Comparison of ENCODE assay signal across 11 mouse cellular contexts in the genomic region with DNA sequence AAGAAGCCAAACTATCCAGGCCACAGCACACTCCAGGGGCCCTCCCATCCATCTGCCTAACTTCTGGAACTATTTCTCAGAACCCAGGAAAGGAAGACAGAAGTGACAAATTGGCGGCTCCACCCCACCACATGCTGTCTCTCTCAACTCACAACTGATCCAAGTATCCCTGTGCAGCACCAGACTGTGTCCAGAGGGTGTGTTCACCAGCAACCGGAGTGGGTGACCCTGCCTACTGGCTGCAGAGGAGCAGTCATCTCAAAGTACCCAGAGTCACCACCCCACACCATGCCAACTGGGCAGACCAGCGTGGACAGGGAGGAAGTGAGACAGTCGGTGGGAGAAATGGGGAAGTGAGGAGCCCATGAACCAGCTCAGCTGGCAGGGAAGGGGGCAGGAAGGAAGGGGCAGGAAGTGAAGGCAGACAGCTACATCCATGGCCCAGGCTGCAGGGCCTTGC. TPM values are rescaled to one million over a fixed set of nuclear protein-coding genes. Genes with fewer than 3 reads are reported as not detected.
DNase-seq lines count a peak whose midpoint lies in the region; ATAC-seq and TF ChIP-seq lines count a peak whose summit lies in the region.
"Had no signal": no experiment of that assay in that cellular context is flagged by ENCODE, and none has a peak within 500 bp of the region (broad histone marks: within the 10 kb centered on the region; RNA-seq: fewer than 3 reads in every experiment).

No protein-coding gene starts in this region.

- WGBS in neural tube, embryonic 13.5 days: 65% methylated on average over 4 of the region's 4 CpGs
- 50% methylated on average over 4 of the region's 4 CpGs for WGBS in forebrain, postnatal 0 days
- 86% methylated on average over 4 of the region's 4 CpGs for WGBS in midbrain, embryonic 13.5 days

- no peak overlapping the region for H3K4me2 ChIP-seq in neural tube, embryonic 13.5 days
- no peak overlapping the region for H3K4me2 ChIP-seq in forebrain, postnatal 0 days (ENCODE audit: low read depth)
- H3K4me2 ChIP-seq in midbrain, embryonic 13.5 days (replicated peaks): no peak overlapping the region
- H3K4me2 ChIP-seq: limb, embryonic 12.5 days; stomach, embryonic 15.5 days had no signal

- H3K36me3 ChIP-seq in neural tube, embryonic 13.5 days: peaks cover 23% of the 10 kb centered on the region
- peaks cover 18% of the 10 kb centered on the region; the same call in 1 of the 2 replicates for H3K36me3 ChIP-seq in forebrain, postnatal 0 days (ENCODE audit: insufficient read depth)
- H3K36me3 ChIP-seq in midbrain, embryonic 13.5 days: peaks cover 30% of the 10 kb centered on the region

- H3K27ac ChIP-seq in gastrocnemius, adult 2 months: peak overlapping the region; percentile 84
- H3K27ac ChIP-seq in neural tube, embryonic 13.5 days (replicated peaks): 0 out of 2 replicates have a peak overlapping the region, but pooled peaks have one; percentile 28
- H3K27ac ChIP-seq in forebrain, postnatal 0 days (ENCODE audit: low read depth, low read length): peak overlapping the region; percentile 45; the same call in 1 of the 2 replicates
- no peak overlapping the region for H3K27ac ChIP-seq in midbrain, embryonic 13.5 days
- H3K27ac ChIP-seq: limb, embryonic 12.5 days; stomach, embryonic 15.5 days had no signal

- H3K9ac ChIP-seq in neural tube, embryonic 13.5 days: no peak overlapping the region
- no peak overlapping the region for H3K9ac ChIP-seq in forebrain, postnatal 0 days
- no peak overlapping the region for H3K9ac ChIP-seq in midbrain, embryonic 13.5 days (replicated peaks)
- H3K9ac ChIP-seq: limb, embryonic 12.5 days; stomach, embryonic 15.5 days had no signal

- H3K4me3 ChIP-seq in gastrocnemius, adult 2 months: no peak overlapping the region
- H3K4me3 ChIP-seq in neural tube, embryonic 13.5 days: no peak overlapping the region
- H3K4me3 ChIP-seq in forebrain, postnatal 0 days (ENCODE audit: low read depth, low read length): no peak overlapping the region
- no peak overlapping the region for H3K4me3 ChIP-seq in midbrain, embryonic 13.5 days (replicated peaks)
- H3K4me3 ChIP-seq: limb, embryonic 12.5 days; stomach, embryonic 15.5 days had no signal

- intact Hi-C loops in gastrocnemius, adult 2 months (cut with DNase I): no loop called here

- H3K9me3 ChIP-seq in neural tube, embryonic 13.5 days: no peaks in the 10 kb centered on the region
- H3K9me3 ChIP-seq in forebrain, postnatal 0 days (ENCODE audit: low read length): no peaks in the 10 kb centered on the region
- no peaks in the 10 kb centered on the region for H3K9me3 ChIP-seq in midbrain, embryonic 13.5 days
- H3K9me3 ChIP-seq: limb, embryonic 12.5 days; stomach, embryonic 15.5 days had no signal

- no peak for TF ChIP-seq CTCF in gastrocnemius, adult 2 months (IDR thresholded peaks at IDR 0.05)
- no peak for TF ChIP-seq CTCF in forebrain, postnatal 0 days (IDR thresholded peaks at IDR 0.05; ENCODE audit: low read depth)

- H3K27me3 ChIP-seq in neural tube, embryonic 13.5 days: no peaks in the 10 kb centered on the region
- H3K27me3 ChIP-seq in forebrain, postnatal 0 days (ENCODE audit: insufficient read depth, low read length): no peaks in the 10 kb centered on the region
- H3K27me3 ChIP-seq in midbrain, embryonic 13.5 days: no peaks in the 10 kb centered on the region
- H3K27me3 ChIP-seq: limb, embryonic 12.5 days; stomach, embryonic 15.5 days had no signal

- H3K4me1 ChIP-seq in neural tube, embryonic 13.5 days (replicated peaks): peaks cover 88% of the 10 kb centered on the region
- peaks cover 22% of the 10 kb centered on the region for H3K4me1 ChIP-seq in forebrain, postnatal 0 days (ENCODE audit: insufficient read depth)
- peaks cover 75% of the 10 kb centered on the region for H3K4me1 ChIP-seq in midbrain, embryonic 13.5 days (replicated peaks)

- no peak for ATAC-seq in neural tube, embryonic 13.5 days (ENCODE audit: low read depth)
- ATAC-seq in forebrain, postnatal 0 days: peak; percentile 5; the same call in 1 of the 2 replicates
- peak; percentile 18; the same call in 1 of the 2 replicates for ATAC-seq in megakaryocyte-erythroid progenitor cell, adult 5-6 weeks (replicated peaks; ENCODE audit: low FRiP score, low TSS enrichment, poor library complexity, severe bottlenecking)
- no peak for ATAC-seq in midbrain, embryonic 13.5 days

- peak; percentile 59 for DNase-seq in gastrocnemius, adult 2 months
- DNase-seq in gastrocnemius, postnatal 10 days: no peak
- DNase-seq in neural tube, embryonic 10.5 days (ENCODE audit: extremely low spot score, low spot score): no peak
- no peak for DNase-seq in forebrain, postnatal 0 days
- no peak for DNase-seq in adrenal gland, postnatal 25 days

RNA-seq across cellular contexts. Expression of gene Soga1, which starts 15.8 kb away (rescaled TPM):
- 1 to 10 TPM; 2.8 to 4.5 TPM for total RNA-seq in gastrocnemius, adult 2 months (2021)
- total RNA-seq in gastrocnemius, postnatal 10 days (2021): 10 to 100 TPM; 15.4 to 20.3 TPM
- polyA plus RNA-seq in neural tube, embryonic 13.5 days (2015; fragmentation: Nextera tagmentation; extraction: Ambion mirVana): 4.5 and 5.9 TPM in 2 replicates
- total RNA-seq in forebrain, postnatal 0 days (2014; rRNA removed): 80.5 and 93.7 TPM in 2 replicates
- polyA plus RNA-seq in forebrain, postnatal 0 days (2015; fragmentation: Nextera tagmentation; extraction: Ambion mirVana): 3.1 and 3.9 TPM in 2 replicates
- 11.0 and 11.7 TPM in 2 replicates for total RNA-seq in megakaryocyte-erythroid progenitor cell, adult 5-6 weeks (2014; fragmentation: Nextera tagmentation)
- 5.6 and 8.6 TPM in 2 replicates for total RNA-seq in megakaryocyte-erythroid progenitor cell, adult 5-6 weeks (2017)
- 6.2 and 6.4 TPM in 2 replicates for polyA plus RNA-seq in midbrain, embryonic 13.5 days (2015; fragmentation: Nextera tagmentation; extraction: Ambion mirVana)
- total RNA-seq in adrenal gland, postnatal 25 days (2021): 45.8 and 49.1 TPM in 2 replicates

RNA-seq across cellular contexts. Expression of gene Tldc2, which starts 23.6 kb away (rescaled TPM):
- total RNA-seq in gastrocnemius, adult 2 months (2021): not detected
- total RNA-seq in gastrocnemius, postnatal 10 days (2021): not detected
- not detected in 2 replicates for polyA plus RNA-seq in neural tube, embryonic 13.5 days (2015; fragmentation: Nextera tagmentation; extraction: Ambion mirVana)
- not detected in 2 replicates for total RNA-seq in forebrain, postnatal 0 days (2014; rRNA removed)
- polyA plus RNA-seq in forebrain, postnatal 0 days (2015; fragmentation: Nextera tagmentation; extraction: Ambion mirVana): not detected in 2 replicates
- not detected in 2 replicates for total RNA-seq in megakaryocyte-erythroid progenitor cell, adult 5-6 weeks (2014; fragmentation: Nextera tagmentation)
- not detected in 2 replicates for total RNA-seq in megakaryocyte-erythroid progenitor cell, adult 5-6 weeks (2017)
- polyA plus RNA-seq in midbrain, embryonic 13.5 days (2015; fragmentation: Nextera tagmentation; extraction: Ambion mirVana): not detected in 2 replicates
- total RNA-seq in adrenal gland, postnatal 25 days (2021): not detected in 2 replicates
- total RNA-seq: MEL had no signal
- polyA plus RNA-seq: limb, embryonic 12.5 days; stomach, embryonic 15.5 days had no signal

RNA-seq across cellular contexts. Expression of gene Dsn1, which starts 56.3 kb away (rescaled TPM):
- total RNA-seq in gastrocnemius, adult 2 months (2021): 1 to 10 TPM; 1.2 to 1.6 TPM
- total RNA-seq in gastrocnemius, postnatal 10 days (2021): 1 to 10 TPM; 5.3 to 6.0 TPM
- 9.9 and 10.3 TPM in 2 replicates for polyA plus RNA-seq in neural tube, embryonic 13.5 days (2015; fragmentation: Nextera tagmentation; extraction: Ambion mirVana)
- 8.0 and 12.2 TPM in 2 replicates for total RNA-seq in forebrain, postnatal 0 days (2014; rRNA removed)
- polyA plus RNA-seq in forebrain, postnatal 0 days (2015; fragmentation: Nextera tagmentation; extraction: Ambion mirVana): 9.3 and 10.0 TPM in 2 replicates
- 31.8 and 35.1 TPM in 2 replicates for total RNA-seq in megakaryocyte-erythroid progenitor cell, adult 5-6 weeks (2014; fragmentation: Nextera tagmentation)
- total RNA-seq in megakaryocyte-erythroid progenitor cell, adult 5-6 weeks (2017): 34.1 and 93.4 TPM in 2 replicates
- polyA plus RNA-seq in midbrain, embryonic 13.5 days (2015; fragmentation: Nextera tagmentation; extraction: Ambion mirVana): 18.0 and 18.7 TPM in 2 replicates
- 5.9 and 7.8 TPM in 2 replicates for total RNA-seq in adrenal gland, postnatal 25 days (2021)

Comparison
In these comparisons a context has a peak if more than half of its experiments do, and no peak if none do; other contexts are left out.
1. ATAC-seq: peak in forebrain, postnatal 0 days (single experiment) and megakaryocyte-erythroid progenitor cell, adult 5-6 weeks (single experiment); none in neural tube, embryonic 13.5 days (single experiment) and midbrain, embryonic 13.5 days (single experiment).